In genomic region chr4:129985161-129985670, GRCm38 (mm10) we compare ENCODE assay signal across 8 mouse cellular contexts. TPM values are rescaled to one million over a fixed set of nuclear protein-coding genes. Genes with fewer than 3 reads are reported as not detected.
DNase-seq lines count a peak whose midpoint lies in the region; ATAC-seq and TF ChIP-seq lines count a peak whose summit lies in the region.

No protein-coding gene starts in this region.

- peak overlapping the region; percentile 72 for H3K4me2 ChIP-seq in forebrain, embryonic 15.5 days (replicated peaks)
- H3K4me2 ChIP-seq in liver, embryonic 14.5 days (ENCODE audit: low read depth): peak overlapping the region; percentile 38

- DNase-seq in kidney, adult 2 months: no peak
- no peak for DNase-seq in kidney, adult 9 months
- peak; percentile 52 for DNase-seq in ZHBTc4 (ENCODE audit: low read depth, low spot score)
- DNase-seq in liver, embryonic 14.5 days (ENCODE audit: low read depth in 3 of 3, low spot score in 3 of 3): no peak
- no peak for DNase-seq in right cerebral cortex, postnatal 36 days (ENCODE audit: low spot score in 2 of 2)
- no peak for DNase-seq in T-cell, adult 2 months (ENCODE audit: low spot score)
- DNase-seq in left cerebral cortex, postnatal 4 days: no peak

- no peak for ATAC-seq in forebrain, embryonic 15.5 days (replicated peaks)
- ATAC-seq in liver, embryonic 14.5 days (ENCODE audit: insufficient read depth): no peak

- TF ChIP-seq EP300 in liver, embryonic 14.5 days (IDR thresholded peaks at IDR 0.05; ENCODE audit: low read depth): no peak

- peak overlapping the region; percentile 93 for H3K9ac ChIP-seq in forebrain, embryonic 15.5 days (replicated peaks)
- H3K9ac ChIP-seq in liver, embryonic 14.5 days (replicated peaks): no peak overlapping the region

- TF ChIP-seq POLR2A in kidney, adult 2 months (IDR thresholded peaks at IDR 0.05; ENCODE audit: low read depth, low read length): no peak

- WGBS in kidney, adult 2 months: 1% methylated on average over 32 of the region's 48 CpGs
- under 1% methylated on average over 29 of the region's 48 CpGs for WGBS in forebrain, embryonic 15.5 days
- WGBS in liver, embryonic 14.5 days (ENCODE audit: insufficient replicate concordance): under 1% methylated on average over 32 of the region's 48 CpGs

- no peaks in the 10 kb centered on the region for H3K36me3 ChIP-seq in kidney, adult 2 months (ENCODE audit: control insufficient read depth, insufficient read depth, low read length)
- no peaks in the 10 kb centered on the region for H3K36me3 ChIP-seq in forebrain, embryonic 15.5 days
- H3K36me3 ChIP-seq in liver, embryonic 14.5 days (replicated peaks; ENCODE audit: control insufficient read depth, insufficient read depth, low read depth): no peaks in the 10 kb centered on the region

- intact Hi-C loops in left cerebral cortex, postnatal 4 days (cut with DNase I): no loop called here

- TF ChIP-seq CTCF in kidney, adult 2 months (conservative IDR thresholded peaks at IDR 0.05; ENCODE audit: insufficient read depth, insufficient read length, low read depth, low read length): no peak
- TF ChIP-seq CTCF in liver, embryonic 14.5 days (IDR thresholded peaks at IDR 0.05; ENCODE audit: low read depth): no peak

- H3K4me1 ChIP-seq in kidney, adult 2 months (ENCODE audit: control insufficient read depth, insufficient read depth, low read length): peaks cover 7% of the 10 kb centered on the region; the same call in 1 of the 2 replicates
- peaks cover 84% of the 10 kb centered on the region for H3K4me1 ChIP-seq in forebrain, embryonic 15.5 days
- no peaks in the 10 kb centered on the region for H3K4me1 ChIP-seq in liver, embryonic 14.5 days (replicated peaks; ENCODE audit: control insufficient read depth in 2 of 2, insufficient read depth in 2 of 2, low read length in 1 of 2)

- peaks cover 7% of the 10 kb centered on the region for H3K27me3 ChIP-seq in kidney, adult 2 months (replicated peaks; ENCODE audit: control insufficient read depth, insufficient read depth, low read length)
- H3K27me3 ChIP-seq in forebrain, embryonic 15.5 days: no peaks in the 10 kb centered on the region
- peaks cover 82% of the 10 kb centered on the region for H3K27me3 ChIP-seq in liver, embryonic 14.5 days (ENCODE audit: control insufficient read depth, insufficient read depth, low read length)

- peak overlapping the region; percentile 23; the same call in 1 of the 2 replicates for H3K4me3 ChIP-seq in kidney, adult 2 months (ENCODE audit: insufficient read depth, low read depth, low read length)
- H3K4me3 ChIP-seq in forebrain, embryonic 15.5 days: peak overlapping the region; percentile 88
- H3K4me3 ChIP-seq in liver, embryonic 14.5 days (ENCODE audit: insufficient read depth in 1 of 2, low read depth in 2 of 2, low read length in 2 of 2): peak overlapping the region in 1 of 2 experiments; percentile 17; a peak in 2 of 4 replicates

- H3K9me3 ChIP-seq in forebrain, embryonic 15.5 days: no peaks in the 10 kb centered on the region
- no peaks in the 10 kb centered on the region for H3K9me3 ChIP-seq in liver, embryonic 14.5 days (ENCODE audit: control insufficient read depth, low read length)

- H3K27ac ChIP-seq in kidney, adult 2 months (ENCODE audit: insufficient read depth, low read depth, low read length): no peak overlapping the region
- H3K27ac ChIP-seq in forebrain, embryonic 15.5 days (replicated peaks): peak overlapping the region; percentile 81
- no peak overlapping the region for H3K27ac ChIP-seq in liver, embryonic 14.5 days

RNA-seq across cellular contexts. Expression of gene Adgrb2, which starts 0.5 kb away (rescaled TPM):
- polyA plus RNA-seq in kidney, adult 2 months (2012; rRNA removed): 0.66 and 1.3 TPM in 2 replicates
- 12.9 and 13.2 TPM in 2 replicates for polyA plus RNA-seq in forebrain, embryonic 15.5 days (2015; fragmentation: Nextera tagmentation; extraction: Ambion mirVana)
- polyA plus RNA-seq in liver, embryonic 14.5 days (2012; rRNA removed): 0.22 and 0.24 TPM in 2 replicates
- 0.15 TPM in 1 of 2 replicates, not detected in the other for polyA plus RNA-seq in liver, embryonic 14.5 days (2014; fragmentation: Nextera tagmentation; extraction: Ambion mirVana)
- total RNA-seq in left cerebral cortex, postnatal 4 days (2021): 100 to 1,000 TPM; 235 to 263 TPM

RNA-seq across cellular contexts. Expression of gene Spocd1, which starts 56.2 kb away (rescaled TPM):
- not detected in 2 replicates for polyA plus RNA-seq in kidney, adult 2 months (2012; rRNA removed)
- not detected in 2 replicates for polyA plus RNA-seq in forebrain, embryonic 15.5 days (2015; fragmentation: Nextera tagmentation; extraction: Ambion mirVana)
- 0.03 TPM in 1 of 2 replicates, not detected in the other for polyA plus RNA-seq in liver, embryonic 14.5 days (2012; rRNA removed)
- 0.11 TPM in 1 of 2 replicates, not detected in the other for polyA plus RNA-seq in liver, embryonic 14.5 days (2014; fragmentation: Nextera tagmentation; extraction: Ambion mirVana)
- under 1 TPM in 1 of 2 experiments, not detected in 1; 0.24 TPM for total RNA-seq in left cerebral cortex, postnatal 4 days (2021)
